Mouse (Mus musculus) stomach, postnatal 0 days (tissue): Measurements from ENCODE around the gene Gm20479.

Experiments used
- CTCF ChIP-seq: IDR thresholded peaks from 2 replicates; pipeline ENCODE4 v1.5.1; 2016; ENCODE audit warnings: antibody characterized with exemption, low read depth, mild to moderate bottlenecking, moderate library complexity
- EP300 ChIP-seq: optimal IDR thresholded peaks from 2 replicates; pipeline ENCODE3; 2016; ENCODE audit warnings: antibody characterized with exemption

GRCm38 (mm10) chr7:27355745-27356240 is 1.4 kb downstream of the Gm20479 start, which contains the start of gene Shkbp1:
- no peak for TF ChIP-seq CTCF
- no peak for TF ChIP-seq EP300
